Mouse (Mus musculus) inflammation-experienced regulatory T-cells, adult 6 months (primary cell): ENCODE results near the gene 4933416C03Rik. TPM values are rescaled to one million over a fixed set of nuclear protein-coding genes. Genes with fewer than 3 reads are reported as not detected.

Experiments used
- ATAC-seq: one replicate; pipeline ENCODE4 v1.8.0; 2017
- polyA plus RNA-seq, 3 experiments: library from polyadenylated mRNA; unstranded; fragments of 100-300 nt; shearing (Covaris generic); gene quantifications; one replicate each; pipeline ENCODE4 v1.2.1; 2017

4933416C03Rik gene
- polyA plus RNA-seq, 3 experiments from 2014 or later, result 0.56 TPM; not detected in 2

DNA sequence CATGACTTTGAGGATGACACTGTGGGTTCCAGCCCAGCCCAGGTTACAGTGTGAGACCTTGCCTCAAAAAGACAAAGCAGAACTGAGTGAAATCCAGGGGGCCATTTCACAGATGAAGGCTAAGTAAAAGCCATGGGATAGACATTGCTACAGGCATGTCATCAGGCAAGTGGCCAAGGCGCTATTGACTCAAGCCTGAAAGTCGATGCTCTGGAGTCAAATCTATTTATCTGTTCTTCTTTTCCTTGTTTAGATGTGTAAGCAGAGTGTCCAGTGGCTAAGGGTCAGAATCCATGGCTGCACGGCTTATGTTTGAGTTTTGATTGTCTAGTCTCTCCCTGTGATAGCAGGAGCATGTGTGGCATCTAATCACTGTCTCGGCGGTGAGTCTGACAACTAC lies 35.1 kb downstream of the 4933416C03Rik start:
- no peak for ATAC-seq

DNA sequence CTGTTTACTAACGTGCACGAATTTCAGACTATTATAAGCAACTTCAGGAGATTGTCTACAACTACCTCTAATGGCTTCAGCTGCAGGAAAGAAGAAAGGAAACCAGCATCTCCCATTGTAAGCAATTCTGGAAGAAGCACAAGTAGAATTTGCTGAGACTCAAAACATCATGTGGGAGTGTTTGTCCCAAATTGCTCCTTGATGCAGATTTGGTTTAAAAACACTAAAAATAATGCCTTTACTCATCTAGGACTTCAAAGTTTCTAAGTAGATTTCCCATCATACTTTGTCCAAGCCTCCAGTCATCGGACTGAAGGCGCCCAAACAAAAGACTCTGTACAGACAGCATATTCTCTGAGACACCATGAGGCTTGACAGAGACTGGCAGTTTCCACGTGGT lies 37.8 kb downstream of the 4933416C03Rik start:
- ATAC-seq, result no peak

Other genes with a start within 250 kb of the 4933416C03Rik start
- under 1 TPM in 2 of 3 experiments, not detected in 1; 0.15 to 0.48 TPM for gene Ptprr, start 95.7 kb downstream of the 4933416C03Rik start, polyA plus RNA-seq
- under 1 TPM in 1 of 3 experiments, not detected in 2; 0.13 TPM for gene Ptprb, start 161.6 kb upstream of the 4933416C03Rik start, polyA plus RNA-seq